Mouse (Mus musculus) NIH3T3 (cell line): ENCODE measurements around the gene Macrod1.
"Not testable (repeated sequence)": the region's sequence is repeated elsewhere in the genome, so short reads cannot be mapped to it uniquely, and the experiment has no call there.

Source experiments
- DNase-seq: peaks from one replicate; pipeline ENCODE4 v3.0.0-alpha.2; 2012; ENCODE audit warnings: low read depth

Gene Macrod1

DNA sequence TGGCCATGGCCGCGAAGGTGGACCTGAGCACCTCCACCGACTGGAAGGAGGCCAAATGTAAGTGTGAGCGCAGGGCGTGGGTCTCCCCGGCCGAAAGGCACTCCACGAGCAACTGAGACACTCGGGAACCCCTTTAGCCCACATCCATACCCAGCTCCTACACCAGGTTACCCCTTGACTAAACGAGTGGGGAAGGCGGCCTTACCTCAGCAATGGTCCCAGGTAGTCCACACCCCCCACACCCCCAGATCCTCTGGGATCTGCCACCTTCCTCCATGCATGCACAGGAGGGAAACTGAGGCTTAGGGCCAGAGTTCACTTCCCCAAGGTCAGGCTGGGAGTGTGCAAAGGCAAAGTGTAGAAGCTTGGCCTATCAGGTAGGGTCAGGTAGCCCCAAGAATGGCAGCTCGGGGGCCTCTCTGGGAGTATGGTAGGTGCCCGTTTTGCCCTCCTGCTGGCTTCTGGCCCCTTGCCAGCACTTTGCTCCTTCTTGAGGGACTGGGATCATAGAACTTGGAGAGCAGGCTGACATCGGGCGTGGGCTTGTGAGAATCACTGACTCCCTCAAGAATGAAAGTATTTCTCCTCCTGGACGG, 614 bp downstream of the Macrod1 start:
- no peak for DNase-seq

DNA sequence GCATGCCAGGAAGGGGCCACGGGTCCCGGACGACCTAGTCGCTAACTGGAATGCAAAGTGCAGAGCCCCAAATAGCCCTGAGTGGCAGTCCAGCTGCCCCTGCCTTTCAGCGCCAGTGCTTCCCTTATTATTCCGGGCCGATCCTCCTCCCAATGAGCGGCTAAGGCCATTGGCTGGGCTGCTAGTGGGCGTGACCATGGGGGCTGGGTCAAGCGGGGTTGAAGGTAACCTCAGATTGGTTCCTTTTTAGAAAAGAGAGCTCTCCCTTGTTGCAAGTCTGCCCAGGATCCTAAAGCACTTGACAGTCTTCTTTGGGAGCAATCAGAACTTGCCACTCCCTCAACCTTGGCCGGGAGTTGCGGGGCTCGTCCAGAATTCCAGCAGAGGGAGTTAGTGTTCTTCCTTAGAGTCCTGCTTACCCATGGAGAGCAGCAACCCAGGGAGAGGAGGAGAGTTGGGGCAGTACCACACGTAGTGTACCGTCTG, 1.2 kb downstream of the Macrod1 start:
- peak; percentile 95 for DNase-seq

DNA sequence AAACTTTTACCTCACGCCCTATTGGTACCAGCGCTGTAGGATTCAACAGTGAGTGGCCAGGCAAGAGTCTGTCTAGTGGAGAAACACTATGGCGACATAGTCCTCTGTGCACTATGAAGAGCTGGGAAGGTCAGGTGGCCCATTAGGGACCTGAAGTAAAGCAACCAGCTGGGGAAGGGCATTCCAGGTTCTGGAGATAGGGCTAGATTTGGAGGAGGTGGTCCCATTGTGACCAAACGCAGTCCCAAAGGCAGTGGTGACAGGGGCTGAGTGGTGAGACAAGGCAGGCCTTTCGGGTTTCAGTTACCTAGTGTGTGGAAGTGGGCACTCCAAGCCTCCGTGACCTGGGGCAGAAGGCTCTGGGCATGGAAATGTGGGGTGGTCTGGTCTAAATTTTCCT, 1.9 kb downstream of the Macrod1 start:
- no peak for DNase-seq

DNA sequence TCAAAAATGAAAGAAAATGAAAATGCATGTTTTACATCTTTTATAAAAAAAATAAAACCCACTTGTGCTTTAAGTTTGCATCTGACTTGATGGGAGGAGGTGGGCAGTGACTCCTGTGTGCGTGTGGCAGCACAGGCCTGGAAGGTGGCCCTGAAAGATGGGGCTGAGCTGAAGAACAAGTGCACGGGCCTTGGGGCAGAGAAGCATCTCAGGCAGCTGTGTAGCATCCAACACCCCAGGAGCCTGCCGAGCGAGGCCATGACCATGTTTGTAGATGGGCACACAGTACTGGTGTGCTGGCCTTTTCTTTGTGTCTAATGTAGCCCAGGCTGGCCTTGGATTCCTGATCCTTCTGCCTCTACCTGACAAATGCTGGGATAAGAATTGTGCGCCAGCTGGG, 5.5 kb downstream of the Macrod1 start:
- DNase-seq: no peak

DNA sequence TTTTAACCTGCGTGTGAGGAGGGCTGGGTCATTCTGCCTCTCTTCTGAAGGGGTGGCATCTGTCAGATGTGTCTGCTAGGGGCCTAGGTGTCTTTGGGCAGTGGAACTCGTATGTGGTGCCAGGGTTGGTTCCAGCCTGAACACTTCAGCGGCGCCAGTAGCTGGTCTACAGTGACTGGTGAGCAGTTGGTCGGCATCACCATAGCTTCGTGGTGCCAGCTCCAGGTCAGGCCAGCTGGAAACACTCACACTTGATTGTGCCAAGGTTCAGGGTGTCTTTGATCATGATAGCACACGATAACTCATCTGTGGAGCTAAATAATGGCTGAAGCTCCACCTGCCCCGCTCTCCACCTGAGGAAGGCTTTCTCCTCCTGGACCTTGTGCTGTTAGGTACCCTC, 6.3 kb downstream of the Macrod1 start:
- DNase-seq: no peak

DNA sequence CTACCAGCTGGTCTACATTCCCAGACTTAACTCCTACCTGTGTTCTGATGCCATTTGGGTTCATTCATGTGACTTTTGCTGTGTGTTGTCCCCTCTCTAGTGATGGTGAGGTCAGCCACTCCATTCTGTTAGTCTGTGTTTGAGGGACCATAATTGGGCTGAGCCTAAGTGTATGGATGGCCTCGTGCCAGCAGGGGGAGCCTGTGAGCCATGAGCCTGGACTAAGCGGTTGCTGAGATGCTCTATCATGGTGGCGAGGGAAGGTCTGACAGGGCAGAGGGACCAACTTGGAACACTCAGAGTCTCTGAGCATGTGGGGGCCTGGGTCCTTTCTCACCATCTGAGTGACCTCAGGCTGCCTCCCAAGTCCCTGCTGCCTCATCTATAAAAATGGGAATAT, 8.0 kb downstream of the Macrod1 start:
- peak; percentile 93 for DNase-seq

DNA sequence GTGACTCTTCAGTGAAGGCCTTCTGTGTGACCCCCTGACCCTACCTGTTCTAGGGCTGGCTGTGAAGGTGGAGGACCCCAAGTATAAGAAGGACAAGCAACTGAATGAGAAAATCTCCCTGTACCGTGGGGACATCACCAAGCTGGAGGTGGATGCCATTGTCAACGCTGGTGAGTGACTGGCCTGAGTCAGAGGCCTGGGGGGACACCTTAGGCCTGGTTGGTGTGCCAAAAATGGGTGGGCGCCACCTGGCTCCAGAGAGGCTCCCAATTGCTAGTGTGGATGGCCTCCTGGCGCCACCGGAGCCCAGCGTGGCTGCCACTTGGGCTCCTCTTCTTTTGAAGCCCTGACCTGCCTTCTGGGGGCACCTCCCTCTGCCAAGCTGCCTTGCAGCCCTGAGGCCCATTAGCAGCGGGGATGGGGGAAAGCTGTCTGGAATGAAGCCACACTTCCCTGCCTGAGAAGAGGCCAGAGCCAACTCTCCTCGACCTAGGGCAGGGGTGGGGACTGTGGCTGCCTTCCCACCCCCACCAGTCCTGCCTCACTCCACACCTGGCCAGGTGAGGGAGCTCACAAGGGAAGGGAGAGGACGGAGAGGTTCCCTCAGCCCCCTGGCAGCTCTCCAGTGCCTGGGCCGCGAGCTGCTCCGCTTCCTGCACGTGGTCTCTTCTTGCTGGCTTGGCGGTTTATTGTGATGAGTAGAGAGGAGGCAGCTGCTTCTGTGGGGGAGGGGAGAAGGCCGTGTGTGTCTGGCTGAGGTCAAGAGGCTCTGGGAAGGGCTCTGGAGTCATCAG, 9.6 kb downstream of the Macrod1 start:
- peak; percentile 33 for DNase-seq

DNA sequence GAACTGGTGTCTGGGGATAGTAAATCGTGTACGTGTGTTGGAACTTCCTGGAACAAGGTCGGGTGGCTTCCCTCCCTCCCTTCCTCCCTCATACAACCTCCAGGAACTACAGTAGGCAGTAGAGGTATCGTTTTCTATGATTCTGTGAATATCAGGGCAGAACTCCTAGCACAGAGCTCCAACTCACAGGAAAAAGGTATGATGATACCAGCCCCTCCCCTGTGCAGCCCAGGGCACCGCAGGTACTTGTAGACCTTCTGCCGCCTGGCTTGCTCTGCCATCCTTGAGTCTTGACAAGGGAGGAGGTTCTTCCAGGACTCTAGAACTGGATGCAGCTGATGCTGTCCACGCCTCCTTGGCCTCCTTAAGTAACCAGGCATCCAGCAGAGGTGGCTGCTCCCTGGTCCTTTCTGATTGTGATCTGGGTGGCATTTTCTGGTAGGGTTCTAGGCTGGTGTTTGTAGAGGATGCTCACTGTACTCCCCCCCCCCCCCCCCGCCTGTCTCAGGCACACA, 10.3 kb downstream of the Macrod1 start:
- no peak for DNase-seq

DNA sequence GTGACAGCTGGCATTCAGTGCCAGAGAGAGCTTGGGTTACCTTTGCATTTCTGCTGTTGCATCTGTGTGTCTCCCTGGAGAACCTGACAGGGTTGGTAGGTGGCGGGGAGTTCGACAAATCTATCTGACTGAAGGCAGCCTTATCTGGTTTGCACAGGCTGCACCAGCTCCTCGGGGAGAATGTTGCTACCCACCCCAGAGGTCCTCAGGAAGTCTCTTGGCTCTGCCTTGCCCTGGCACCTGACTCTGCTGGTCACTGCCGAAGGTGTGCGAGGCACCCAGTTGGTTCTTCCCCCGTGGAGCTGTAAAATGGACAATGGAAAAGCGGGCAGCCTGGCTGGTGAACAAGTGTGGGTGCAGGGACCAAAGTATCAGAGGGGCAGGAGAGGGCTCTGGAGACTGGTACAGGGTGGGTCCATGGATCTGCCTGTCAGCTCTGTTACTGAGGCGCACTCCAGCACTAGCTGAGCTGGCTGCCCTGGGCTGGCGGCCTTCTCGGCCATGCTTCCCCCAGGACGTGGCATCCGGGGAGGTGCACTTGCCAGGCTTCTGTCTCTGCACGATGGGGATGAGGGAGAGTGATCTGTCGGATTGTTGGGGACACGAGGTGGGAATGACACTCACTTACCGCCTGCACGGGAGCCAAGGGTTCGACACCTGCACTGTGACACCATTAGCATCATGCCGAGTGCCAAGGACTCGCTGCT, 10.9 kb downstream of the Macrod1 start:
- no peak for DNase-seq

DNA sequence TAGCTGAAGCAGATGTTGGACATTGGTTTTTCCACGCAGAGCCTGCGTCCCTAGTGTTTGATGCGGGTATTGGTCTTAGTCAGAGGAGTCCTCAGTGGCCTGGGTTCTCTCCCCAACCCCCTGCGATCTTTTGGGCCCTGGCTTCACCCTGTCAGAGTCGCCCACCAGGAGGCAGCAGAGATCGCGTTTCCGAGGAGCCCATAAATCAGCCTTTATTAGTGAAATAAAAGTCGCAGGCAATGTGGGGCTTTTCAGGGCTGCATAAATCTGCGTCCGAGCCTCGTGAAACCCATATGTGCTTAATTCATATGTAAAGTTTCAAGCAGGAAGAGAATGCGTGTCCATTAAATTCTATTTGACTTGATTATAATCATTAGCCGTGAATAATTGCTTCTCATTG, 11.5 kb downstream of the Macrod1 start:
- DNase-seq: peak; percentile 90

DNA sequence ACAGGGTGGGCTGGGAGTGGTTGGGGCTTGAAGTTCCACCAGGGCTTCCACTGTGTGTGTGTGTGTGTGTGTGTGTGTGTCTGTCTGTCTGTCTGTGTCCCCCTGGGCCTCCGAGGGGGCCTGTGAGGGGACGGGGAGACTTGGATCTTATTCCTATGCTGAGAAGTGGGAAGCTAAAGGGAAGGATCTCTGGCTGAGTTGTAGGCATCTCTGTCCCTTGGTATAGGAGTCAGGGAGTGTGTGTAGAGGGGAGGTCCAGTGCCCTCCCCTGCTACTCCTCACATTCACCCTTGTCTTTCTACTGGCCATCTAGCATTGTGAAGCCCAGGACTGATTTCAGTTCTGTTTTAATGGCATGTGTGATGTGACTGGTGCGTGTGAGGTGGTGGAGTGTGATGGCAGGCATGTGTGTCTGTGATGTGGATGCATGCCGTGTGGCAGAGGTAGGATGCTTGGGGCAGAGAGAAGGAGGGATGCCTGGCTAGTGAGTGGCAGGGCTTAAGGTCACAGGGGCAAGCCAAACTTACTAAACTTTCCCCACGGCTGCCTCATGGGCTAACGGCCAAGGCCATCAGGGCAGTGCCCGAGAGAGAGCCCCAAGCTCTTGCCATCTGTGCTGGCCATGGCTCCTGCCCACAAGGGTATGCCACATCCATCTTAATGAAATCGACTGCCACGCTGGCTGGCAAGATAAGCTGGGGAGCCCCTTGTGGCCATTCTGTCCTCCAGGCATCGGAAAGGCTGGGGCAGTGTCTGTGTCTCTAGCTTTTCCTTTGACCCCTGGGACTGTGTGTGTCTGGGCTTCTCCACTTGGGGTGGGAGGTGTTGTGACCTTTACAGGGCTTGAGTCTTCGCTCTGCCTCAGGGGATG, 12.3 kb downstream of the Macrod1 start:
- no peak for DNase-seq

DNA sequence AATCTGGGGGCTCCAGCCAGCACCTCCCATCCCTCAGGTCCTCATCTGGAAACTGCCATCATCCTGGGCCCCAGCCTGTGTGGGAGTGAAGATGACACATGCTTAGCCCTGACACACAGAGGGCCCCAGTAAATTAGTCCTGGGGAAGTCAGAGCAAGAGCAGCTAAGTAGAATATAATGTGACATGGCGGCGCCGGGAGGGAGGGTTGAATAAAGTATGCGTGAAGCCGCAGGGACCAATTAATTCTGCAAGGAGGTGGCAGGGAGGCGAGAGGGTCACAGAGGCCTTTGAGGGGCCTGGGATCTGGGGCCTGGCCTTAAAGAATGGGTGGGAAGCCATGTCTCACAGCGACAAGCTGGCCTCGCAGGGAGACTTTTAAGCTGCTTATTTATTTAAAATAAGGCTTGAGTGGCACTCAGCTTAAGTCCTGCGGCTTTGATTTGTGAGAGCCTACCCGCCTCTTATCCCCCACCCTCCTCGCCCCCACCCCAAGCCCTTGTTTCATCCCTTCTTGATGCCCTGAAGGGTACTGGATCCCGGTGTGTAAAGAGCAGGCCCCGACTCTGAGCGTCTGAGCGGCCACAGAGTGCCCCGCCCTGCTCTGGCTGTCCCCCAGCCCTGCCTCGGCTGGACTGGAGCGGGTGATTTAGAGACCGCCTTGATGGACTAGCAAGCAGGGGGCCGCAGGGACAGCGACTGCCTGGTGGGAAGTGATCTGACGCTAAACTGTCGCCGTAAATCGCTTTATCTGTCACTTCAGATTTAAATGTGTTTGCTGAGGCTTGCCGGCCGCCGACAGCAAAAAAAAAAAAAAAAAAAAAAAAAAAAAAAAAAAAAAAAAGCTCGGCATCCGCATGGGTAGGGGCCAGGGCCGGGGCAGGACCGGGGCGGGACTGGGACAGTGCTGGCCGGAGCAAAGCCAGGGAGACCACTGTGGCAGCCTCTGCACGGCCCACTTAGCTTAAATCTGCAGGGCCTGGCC, 13.5 kb downstream of the Macrod1 start:
- DNase-seq: peak; percentile 34

DNA sequence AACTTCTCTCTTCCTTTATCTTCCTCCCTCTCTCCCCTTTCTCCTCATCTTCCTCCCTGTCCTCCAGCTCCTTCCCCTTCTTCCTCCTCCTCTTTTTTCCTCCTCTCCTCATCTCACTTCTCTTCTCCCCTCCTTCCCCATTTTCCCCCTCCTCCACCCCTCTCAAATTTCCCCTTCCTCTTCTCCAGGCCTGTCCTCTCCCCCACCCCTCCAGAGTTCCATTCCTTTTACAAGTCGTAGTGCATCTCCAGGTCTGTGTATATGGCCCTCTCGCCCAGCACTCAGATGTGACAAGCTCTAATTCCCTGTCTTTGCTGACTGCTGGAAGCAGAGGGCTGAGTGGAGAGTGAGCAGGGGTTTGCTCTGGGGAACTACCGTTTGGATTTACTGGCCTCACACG, 14.2 kb downstream of the Macrod1 start:
- no peak for DNase-seq

DNA sequence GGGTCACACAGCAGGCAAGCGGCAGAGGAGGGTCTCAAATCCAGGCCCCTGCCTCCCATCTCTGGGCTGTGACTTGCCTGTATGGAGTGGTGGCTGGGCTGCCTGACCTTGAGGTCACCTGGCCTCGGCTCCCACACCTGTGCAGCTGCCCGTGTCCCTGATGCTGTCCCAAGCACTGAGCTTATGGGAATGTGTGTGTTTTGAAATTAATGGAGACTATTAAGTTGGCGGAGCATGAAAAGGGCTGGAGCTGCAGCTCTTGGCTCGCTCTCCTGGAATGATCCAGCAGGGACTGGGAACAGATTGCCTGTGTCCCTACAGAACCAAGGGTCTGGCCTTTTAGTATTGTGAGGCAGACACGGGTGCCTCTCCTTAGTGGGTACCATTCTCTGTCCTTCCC, 15.6 kb downstream of the Macrod1 start:
- DNase-seq: no peak

DNA sequence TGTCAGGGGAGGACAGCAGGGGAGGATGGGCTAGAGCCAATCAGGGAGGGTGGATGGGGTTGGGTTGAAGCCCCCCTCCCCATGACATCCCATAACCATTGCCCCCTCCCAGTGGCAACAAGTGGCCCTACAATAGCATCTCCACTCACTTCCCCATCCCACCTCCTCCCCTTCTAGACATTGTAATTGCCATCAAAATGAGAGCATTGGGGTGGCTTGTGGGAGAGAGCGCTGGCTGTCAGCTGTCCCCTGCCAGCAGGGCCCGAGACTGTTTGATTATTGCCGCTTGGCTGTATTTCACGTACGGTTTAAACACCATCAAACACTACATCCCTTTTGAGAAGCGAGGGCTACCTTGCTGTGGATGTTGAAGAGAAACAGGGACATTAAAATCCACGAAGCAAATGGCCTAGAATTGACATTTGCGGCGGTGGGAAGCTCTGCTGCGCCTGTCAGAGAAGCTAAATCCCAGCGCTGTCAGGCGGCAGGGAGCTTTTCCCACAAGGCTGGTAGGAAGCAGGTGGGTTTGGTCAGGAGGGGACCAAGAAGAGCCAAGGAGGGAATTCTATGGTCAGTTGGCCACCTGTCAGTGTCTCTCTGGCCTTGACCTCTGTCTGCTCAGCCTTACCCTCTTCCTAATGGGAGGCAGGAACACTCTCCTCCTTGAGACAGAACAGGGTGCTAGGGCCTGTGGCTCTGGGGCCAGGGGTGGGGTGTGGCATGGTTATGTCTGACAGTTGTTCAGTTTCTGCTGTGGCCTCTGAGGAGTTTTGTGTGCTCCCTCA, 17.6 kb downstream of the Macrod1 start:
- no peak for DNase-seq

DNA sequence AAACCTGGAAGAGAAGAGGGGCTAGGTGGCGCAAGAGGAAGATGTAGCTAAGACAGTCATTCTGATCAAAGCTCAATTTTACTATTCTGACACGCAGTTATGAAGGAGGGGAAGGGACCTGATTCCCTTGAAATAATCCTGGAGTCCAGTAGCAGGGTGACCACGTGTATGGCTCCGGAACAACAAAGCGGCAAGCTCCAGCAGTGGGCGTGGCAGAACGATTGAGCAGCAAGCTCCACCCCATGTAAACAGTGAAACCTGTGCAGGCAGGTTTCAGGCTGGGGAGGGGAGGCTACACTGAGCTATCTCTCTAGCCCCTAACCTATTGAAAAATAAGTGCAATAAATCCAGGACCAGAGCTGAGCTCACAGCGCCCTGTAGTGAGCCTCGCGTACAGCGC, 18.7 kb downstream of the Macrod1 start:
- not testable (repeated sequence) for DNase-seq

DNA sequence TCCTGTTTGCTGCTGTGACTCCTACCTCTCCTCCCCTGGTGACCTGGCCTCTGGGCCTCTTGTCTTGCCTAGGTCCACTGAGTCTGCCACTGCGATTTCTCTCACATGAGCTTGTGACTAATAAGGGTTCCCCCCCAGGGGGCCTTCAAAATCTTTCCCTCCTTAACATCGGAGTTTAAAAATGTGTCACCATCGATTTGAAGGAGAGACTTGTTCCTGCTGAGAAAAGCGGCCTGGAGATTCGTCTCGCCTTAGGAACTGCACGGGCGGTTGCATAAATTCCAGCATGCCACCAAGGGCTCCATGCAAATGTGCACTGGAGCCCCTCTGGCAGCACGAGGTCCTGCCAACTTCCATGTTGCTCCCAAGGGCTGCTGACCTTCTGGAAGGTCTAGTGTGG, 21.1 kb downstream of the Macrod1 start:
- no peak for DNase-seq

DNA sequence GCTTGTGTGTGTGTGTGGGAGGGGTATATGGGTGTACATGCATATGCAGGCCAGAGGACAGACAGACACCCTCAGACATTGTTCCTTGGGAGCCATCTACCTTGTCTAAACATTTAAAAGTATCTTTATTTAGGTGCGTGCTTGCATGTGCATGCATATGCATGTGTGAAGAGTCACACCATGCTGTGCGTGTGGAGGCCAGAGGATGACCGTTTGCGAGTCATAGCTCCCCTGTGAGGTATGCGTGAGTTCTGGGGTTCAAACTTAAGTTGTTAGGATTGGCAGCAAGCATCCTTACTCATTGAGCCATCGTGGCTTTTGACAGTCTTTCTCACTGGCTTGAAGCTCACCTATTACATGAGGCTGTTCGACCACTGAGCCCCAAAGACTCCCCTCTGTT, 21.7 kb downstream of the Macrod1 start:
- peak; percentile 75 for DNase-seq

DNA sequence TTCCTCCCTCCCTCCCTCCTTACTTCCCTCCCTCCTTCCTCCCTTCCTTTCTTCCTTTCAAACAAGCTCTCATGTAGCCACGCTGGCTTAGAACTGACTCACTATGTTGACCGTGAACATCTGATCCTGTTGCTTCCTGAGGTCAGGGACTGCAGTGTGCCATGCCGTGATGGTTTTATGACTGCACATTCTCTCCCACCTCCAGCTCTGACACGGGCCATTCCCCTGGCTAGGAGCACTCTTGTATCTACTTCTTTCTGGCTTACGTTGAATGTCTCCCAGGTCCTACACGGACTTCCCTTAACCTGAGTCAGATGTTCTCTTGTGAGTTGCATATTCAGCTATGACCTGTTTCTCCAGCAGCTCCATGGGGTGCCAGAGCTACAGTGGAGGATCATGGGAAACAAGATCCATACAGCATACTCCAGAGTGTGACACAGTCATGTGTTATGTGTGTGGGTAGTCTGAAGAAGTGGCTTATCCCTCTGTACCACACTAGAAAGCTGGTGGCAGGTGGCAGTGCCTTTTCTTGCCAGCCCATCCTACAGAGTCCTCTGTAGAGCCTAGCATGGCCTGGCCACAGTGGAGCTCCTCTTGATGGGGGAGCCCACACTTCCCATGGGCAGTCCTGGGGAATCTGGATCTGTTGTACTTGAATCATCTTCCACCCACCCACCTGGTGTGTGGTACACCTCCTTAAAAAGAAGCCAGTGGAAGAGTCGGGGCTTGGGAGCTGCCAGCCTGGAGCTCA, 25.1 kb downstream of the Macrod1 start:
- DNase-seq: peak; percentile 39
